Mouse (Mus musculus): ENCODE measurements at regions not wholly inside any gene's neighbourhood (a gene's known extent, or its start where the extent isn't known, plus 50 kb on each side); places are given as distances from the start of the nearest gene placed in this dataset.

DNA sequence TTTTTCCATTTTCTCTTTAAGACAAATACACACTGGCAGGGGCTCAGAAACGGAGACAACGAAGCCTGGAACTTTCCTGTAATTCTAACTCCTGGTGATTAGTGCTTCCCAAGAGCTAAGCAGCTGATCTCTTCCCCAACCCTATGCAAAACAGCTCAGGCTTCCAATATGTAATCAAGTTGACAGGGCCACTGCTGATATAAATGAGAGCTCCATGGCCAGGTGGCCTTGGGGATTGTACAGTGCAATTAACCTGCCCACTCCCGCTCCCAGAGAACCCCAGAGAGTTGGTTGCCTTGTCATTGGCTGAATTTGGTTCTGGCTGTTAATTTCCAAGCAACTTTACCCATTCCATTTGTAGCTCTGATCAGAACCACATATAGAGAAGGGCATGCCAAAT lies 67.8 kb downstream of the 4933415F23Rik start:
- Histone ChIP-seq H3K4me1 (ENCODE audit: insufficient read depth) (no peaks in the 10 kb centered on the region), H3K4me3 (ENCODE audit: low read depth, low read length) (no peak overlapping the region), H3K27me3 (ENCODE audit: insufficient read depth, low read length) (no peaks in the 10 kb centered on the region), H3K27ac (ENCODE audit: low read depth) (no peak overlapping the region), H3K36me3 (replicated peaks; ENCODE audit: insufficient read depth, low read length) (no peaks in the 10 kb centered on the region), H3K9me3 (ENCODE audit: low read length) (no peaks in the 10 kb centered on the region), H3K4me2 (ENCODE audit: low read depth, low read length) (no peak overlapping the region), H3K9ac (replicated peaks) (no peak overlapping the region)
- WGBS (ENCODE audit: insufficient replicate concordance) = 74% methylated on average over 3 of the region's 3 CpGs
- DNase-seq = no peak
- ATAC-seq = no peak
- TF ChIP-seq EP300 (IDR thresholded peaks at IDR 0.05; ENCODE audit: low read depth) (no peak), CTCF (IDR thresholded peaks at IDR 0.05; ENCODE audit: low read depth) (no peak)

DNA sequence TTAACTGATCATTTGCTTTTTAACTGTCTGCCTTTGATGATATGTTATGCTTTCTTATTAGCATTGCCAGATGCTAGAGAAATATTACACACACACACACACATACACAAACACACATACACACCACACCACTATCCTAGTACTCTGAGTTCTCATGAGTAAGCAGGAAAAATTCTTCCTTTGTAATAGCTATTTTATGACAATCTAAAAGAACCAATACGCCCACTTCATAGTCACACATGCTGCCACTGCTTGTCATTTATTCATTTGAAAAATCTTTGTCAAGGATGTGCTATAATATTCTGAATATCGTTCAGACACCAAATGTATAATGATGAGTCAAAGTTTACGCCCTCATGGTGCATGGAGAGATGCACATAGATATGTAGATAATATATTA lies 78.5 kb downstream of the 4933415F23Rik start:
- 73% methylated on average over 3 of the region's 3 CpGs for WGBS (ENCODE audit: insufficient replicate concordance)
- Histone ChIP-seq H3K9me3 (ENCODE audit: low read length) (no peaks in the 10 kb centered on the region), H3K4me1 (ENCODE audit: insufficient read depth) (no peaks in the 10 kb centered on the region), H3K4me2 (ENCODE audit: low read depth, low read length) (no peak overlapping the region), H3K27ac (ENCODE audit: low read depth) (no peak overlapping the region), H3K9ac (replicated peaks) (no peak overlapping the region), H3K36me3 (replicated peaks; ENCODE audit: insufficient read depth, low read length) (no peaks in the 10 kb centered on the region), H3K27me3 (ENCODE audit: insufficient read depth, low read length) (no peaks in the 10 kb centered on the region), H3K4me3 (ENCODE audit: low read depth, low read length) (no peak overlapping the region)
- no peak for ATAC-seq
- no peak for DNase-seq
- TF ChIP-seq CTCF (IDR thresholded peaks at IDR 0.05; ENCODE audit: low read depth) = no peak
- no peak for TF ChIP-seq EP300 (IDR thresholded peaks at IDR 0.05; ENCODE audit: low read depth)

DNA sequence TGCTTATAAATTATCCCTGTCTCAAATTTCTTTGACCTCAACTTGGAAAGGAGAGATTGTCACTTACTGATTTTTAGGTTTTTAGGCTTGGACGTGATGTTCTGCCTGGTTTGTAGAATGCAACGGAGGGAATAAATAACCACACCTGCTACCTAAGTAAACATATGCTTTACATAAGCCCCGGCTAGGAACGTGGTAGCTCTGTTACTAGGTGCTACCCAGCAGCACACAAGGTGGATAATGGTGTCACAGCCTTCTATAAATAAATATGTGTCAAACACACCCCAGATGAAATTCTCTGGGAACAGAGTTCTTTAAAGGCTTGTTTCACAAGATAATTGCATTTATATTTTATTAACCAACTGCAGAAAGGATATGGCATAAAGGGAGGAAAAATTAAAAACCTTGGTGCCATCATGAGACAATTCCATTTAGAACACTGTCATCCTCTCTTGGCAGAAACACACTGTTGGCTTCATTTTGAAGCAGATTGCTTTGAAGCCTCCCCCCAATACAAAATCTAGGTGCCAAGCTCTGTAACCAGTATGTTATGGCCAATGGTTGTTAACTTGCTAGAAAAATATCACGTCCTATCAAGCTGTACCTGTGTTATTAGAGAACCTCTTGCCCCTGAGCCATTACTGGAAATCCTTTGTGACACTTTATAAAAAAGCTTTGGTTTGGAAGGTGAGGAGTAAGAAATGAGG lies 94.1 kb downstream of the 4933415F23Rik start:
- H3K9me3 ChIP-seq (ENCODE audit: low read length) = no peaks in the 10 kb centered on the region
- H3K36me3 ChIP-seq (replicated peaks; ENCODE audit: insufficient read depth, low read length) = no peaks in the 10 kb centered on the region
- no peak for TF ChIP-seq CTCF (IDR thresholded peaks at IDR 0.05; ENCODE audit: low read depth)
- DNase-seq (no peak), ATAC-seq (no peak)
- H3K9ac ChIP-seq (replicated peaks) = no peak overlapping the region
- H3K27me3 ChIP-seq (ENCODE audit: insufficient read depth, low read length) = no peaks in the 10 kb centered on the region
- H3K4me2 ChIP-seq (ENCODE audit: low read depth, low read length) = no peak overlapping the region
- 66% methylated on average over 5 of the region's 5 CpGs for WGBS (ENCODE audit: insufficient replicate concordance)
- H3K27ac ChIP-seq (ENCODE audit: low read depth) = no peak overlapping the region
- H3K4me1 ChIP-seq (ENCODE audit: insufficient read depth) = no peaks in the 10 kb centered on the region
- H3K4me3 ChIP-seq (ENCODE audit: low read depth, low read length) = no peak overlapping the region

DNA sequence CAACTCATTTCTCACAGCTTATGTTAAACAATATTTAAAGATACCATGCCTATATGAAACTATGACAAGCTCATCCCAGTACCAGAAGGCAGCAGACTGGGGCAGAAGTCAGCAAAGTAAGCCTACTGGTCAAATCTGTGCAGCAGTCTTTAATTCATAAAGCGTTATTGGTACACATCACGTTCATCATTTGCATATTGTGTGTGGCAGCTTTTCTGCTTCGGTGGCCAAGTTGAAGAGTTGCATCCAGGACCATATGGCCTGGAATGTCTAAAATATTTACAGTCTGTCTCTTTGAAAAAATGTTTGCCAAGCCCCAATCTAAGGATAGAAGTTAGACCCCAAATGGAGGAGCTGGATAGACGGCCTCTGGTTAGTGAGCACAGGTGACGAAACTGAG lies 97.2 kb downstream of the 4933415F23Rik start:
- no peak overlapping the region for H3K4me2 ChIP-seq (ENCODE audit: low read depth, low read length)
- DNase-seq = no peak
- H3K4me3 ChIP-seq (ENCODE audit: low read depth, low read length) = no peak overlapping the region
- ATAC-seq = no peak
- no peaks in the 10 kb centered on the region for H3K36me3 ChIP-seq (replicated peaks; ENCODE audit: insufficient read depth, low read length)
- no peaks in the 10 kb centered on the region for H3K27me3 ChIP-seq (ENCODE audit: insufficient read depth, low read length)
- H3K9me3 ChIP-seq (ENCODE audit: low read length) = no peaks in the 10 kb centered on the region
- no peak overlapping the region for H3K9ac ChIP-seq (replicated peaks)
- WGBS (ENCODE audit: insufficient replicate concordance) = 81% methylated on average over 5 of the region's 5 CpGs
- no peak for TF ChIP-seq EP300 (IDR thresholded peaks at IDR 0.05; ENCODE audit: low read depth)
- no peak for TF ChIP-seq CTCF (IDR thresholded peaks at IDR 0.05; ENCODE audit: low read depth)
- no peak overlapping the region for H3K27ac ChIP-seq (ENCODE audit: low read depth)
- no peaks in the 10 kb centered on the region for H3K4me1 ChIP-seq (ENCODE audit: insufficient read depth)

DNA sequence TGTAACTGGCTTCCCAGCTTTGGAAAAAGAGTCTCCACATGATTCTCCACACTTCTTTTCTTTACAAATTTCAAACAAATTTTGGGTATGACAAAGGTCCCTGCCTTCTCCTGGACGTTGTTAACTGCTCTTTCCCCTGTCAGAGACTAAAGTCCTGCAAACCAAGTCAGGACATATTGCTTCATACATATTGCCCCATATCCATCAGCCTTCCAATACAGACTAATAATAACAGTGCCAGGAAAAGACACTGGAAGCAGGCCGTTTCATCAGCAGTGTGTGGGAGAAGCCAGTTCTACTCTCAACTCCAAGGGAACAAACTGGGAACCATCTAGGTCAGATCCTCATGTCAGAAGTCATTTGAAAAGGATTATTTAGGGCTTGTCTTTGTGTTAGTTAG lies 105.4 kb downstream of the 4933415F23Rik start:
- Histone ChIP-seq H3K4me2 (ENCODE audit: low read depth, low read length) (no peak overlapping the region), H3K27ac (ENCODE audit: low read depth) (no peak overlapping the region), H3K36me3 (replicated peaks; ENCODE audit: insufficient read depth, low read length) (no peaks in the 10 kb centered on the region), H3K9ac (replicated peaks) (no peak overlapping the region), H3K4me3 (ENCODE audit: low read depth, low read length) (no peak overlapping the region), H3K27me3 (ENCODE audit: insufficient read depth, low read length) (no peaks in the 10 kb centered on the region), H3K4me1 (ENCODE audit: insufficient read depth) (no peaks in the 10 kb centered on the region), H3K9me3 (ENCODE audit: low read length) (no peaks in the 10 kb centered on the region)
- DNase-seq = no peak
- WGBS (ENCODE audit: insufficient replicate concordance) = 53% methylated on average over 2 of the region's 2 CpGs
- no peak for TF ChIP-seq CTCF (IDR thresholded peaks at IDR 0.05; ENCODE audit: low read depth)
- TF ChIP-seq EP300 (IDR thresholded peaks at IDR 0.05; ENCODE audit: low read depth) = no peak
- ATAC-seq = peak; percentile 91

DNA sequence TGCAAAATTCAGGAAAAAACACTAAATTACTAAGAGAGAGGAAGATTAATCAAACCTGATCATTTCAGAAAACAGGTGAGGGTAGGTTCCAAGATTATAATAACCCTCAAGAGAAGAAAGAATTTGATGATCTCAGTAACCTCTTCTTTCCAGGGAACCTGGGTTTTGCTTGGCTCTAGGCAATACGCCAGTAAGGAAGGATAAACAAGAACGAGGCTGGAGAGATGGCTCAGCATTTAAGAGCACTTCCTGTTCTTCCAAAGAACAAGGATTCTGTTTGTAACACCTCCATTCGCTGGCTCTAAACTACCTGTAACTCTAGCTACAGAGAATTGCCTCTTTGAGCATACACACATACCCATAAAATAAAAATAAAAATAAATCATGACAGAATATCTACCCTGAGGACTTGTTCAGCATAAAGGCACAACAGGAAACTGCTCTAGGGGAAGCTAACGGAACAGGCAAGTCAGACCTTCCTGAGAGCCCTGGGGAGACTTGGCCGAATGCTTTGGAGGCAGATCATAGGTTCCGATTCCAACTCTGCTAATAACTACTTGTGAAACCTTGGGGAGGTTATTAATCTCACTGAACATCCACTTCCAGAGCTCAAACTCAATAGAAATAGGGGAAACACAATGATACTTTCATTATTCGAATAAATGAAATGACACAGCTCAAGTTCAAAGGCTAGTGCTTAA lies 112.4 kb downstream of the 4933415F23Rik start:
- Histone ChIP-seq H3K9ac (replicated peaks) (no peak overlapping the region), H3K4me1 (ENCODE audit: insufficient read depth) (no peaks in the 10 kb centered on the region), H3K4me3 (ENCODE audit: low read depth, low read length) (no peak overlapping the region), H3K4me2 (ENCODE audit: low read depth, low read length) (no peak overlapping the region), H3K36me3 (replicated peaks; ENCODE audit: insufficient read depth, low read length) (no peaks in the 10 kb centered on the region), H3K27ac (ENCODE audit: low read depth) (no peak overlapping the region), H3K9me3 (ENCODE audit: low read length) (no peaks in the 10 kb centered on the region), H3K27me3 (ENCODE audit: insufficient read depth, low read length) (no peaks in the 10 kb centered on the region)
- DNase-seq (no peak), ATAC-seq (no peak)
- WGBS (ENCODE audit: insufficient replicate concordance) = 59% methylated on average over 7 of the region's 7 CpGs
- TF ChIP-seq EP300 (IDR thresholded peaks at IDR 0.05; ENCODE audit: low read depth) = no peak

Data from liver, postnatal 0 days (tissue).